Mouse (Mus musculus): ENCODE data around the gene Mrpl53. TPM values are rescaled to one million over a fixed set of nuclear protein-coding genes. Genes with fewer than 3 reads are reported as not detected.

The Mrpl53 gene
- polyA plus RNA-seq, 1 experiment from 2014 or later, result 166 TPM

GRCm38 (mm10) chr6:83069488-83070246 is 39.2 kb upstream of the Mrpl53 start:
- Histone ChIP-seq H3K27ac (no peak overlapping the region), H3K9me3 (replicated peaks; ENCODE audit: low read length) (no peaks in the 10 kb centered on the region), H3K4me2 (ENCODE audit: low read length) (peak overlapping the region; percentile 30), H3K36me3 (ENCODE audit: insufficient read depth, low read length) (no peaks in the 10 kb centered on the region), H3K9ac (ENCODE audit: low read depth, low read length) (no peak overlapping the region), H3K4me1 (replicated peaks; ENCODE audit: insufficient read depth, low read length) (peaks cover 9% of the 10 kb centered on the region), H3K27me3 (ENCODE audit: insufficient read depth, low read length) (peaks cover 83% of the 10 kb centered on the region), H3K4me3 (replicated peaks; ENCODE audit: low read depth, low read length) (0 out of 2 replicates have a peak overlapping the region, but pooled peaks have one; percentile 11)
- WGBS, result 1% methylated on average over 68 of the region's 69 CpGs
- ATAC-seq (replicated peaks; ENCODE audit: low FRiP score, low read depth) (0 out of 2 replicates have a peak, but pooled peaks have one; percentile 18), DNase-seq (ENCODE audit: low spot score) (no peak)
- TF ChIP-seq CTCF (IDR thresholded peaks at IDR 0.05; ENCODE audit: low read depth), result no peak

GRCm38 (mm10) chr6:83070247-83070310 is 38.8 kb upstream of the Mrpl53 start, which contains the start of gene Tlx2:
Tlx2 (minus strand) TSS chr6:83070293.
- Histone ChIP-seq H3K27me3 (ENCODE audit: insufficient read depth, low read length) (peaks cover 80% of the 10 kb centered on the region), H3K4me3 (replicated peaks; ENCODE audit: low read depth, low read length) (peak within 1 kb of the TSS; percentile 30; the same call in 1 of the 2 replicates), H3K36me3 (ENCODE audit: insufficient read depth, low read length) (no peaks in the 10 kb centered on the region), H3K4me2 (ENCODE audit: low read length) (peak within 1 kb of the TSS; percentile 52), H3K9ac (ENCODE audit: low read depth, low read length) (no peak within 1 kb of the TSS), H3K9me3 (replicated peaks; ENCODE audit: low read length) (no peaks in the 10 kb centered on the region), H3K4me1 (replicated peaks; ENCODE audit: insufficient read depth, low read length) (peaks cover 9% of the 10 kb centered on the region), H3K27ac (no peak within 1 kb of the TSS)
- DNase-seq (ENCODE audit: low spot score), result no peak
- ATAC-seq (replicated peaks; ENCODE audit: low FRiP score, low read depth), result no peak
- no peak for TF ChIP-seq CTCF (IDR thresholded peaks at IDR 0.05; ENCODE audit: low read depth)
- 0% methylated on average over 10 of the region's 10 CpGs for WGBS

GRCm38 (mm10) chr6:83070311-83071219 is 38.3 kb upstream of the Mrpl53 start:
- Histone ChIP-seq H3K9ac (ENCODE audit: low read depth, low read length) (no peak overlapping the region), H3K27ac (no peak overlapping the region), H3K36me3 (ENCODE audit: insufficient read depth, low read length) (no peaks in the 10 kb centered on the region), H3K4me3 (replicated peaks; ENCODE audit: low read depth, low read length) (peak overlapping the region; percentile 11; the same call in 1 of the 2 replicates), H3K4me1 (replicated peaks; ENCODE audit: insufficient read depth, low read length) (peaks cover 9% of the 10 kb centered on the region), H3K27me3 (ENCODE audit: insufficient read depth, low read length) (peaks cover 77% of the 10 kb centered on the region), H3K9me3 (replicated peaks; ENCODE audit: low read length) (no peaks in the 10 kb centered on the region), H3K4me2 (ENCODE audit: low read length) (peak overlapping the region; percentile 30)
- under 1% methylated on average over 43 of the region's 58 CpGs for WGBS
- ATAC-seq (replicated peaks; ENCODE audit: low FRiP score, low read depth) (peak; percentile 11; the same call in 1 of the 2 replicates), DNase-seq (ENCODE audit: low spot score) (peak; percentile 26)
- TF ChIP-seq CTCF (IDR thresholded peaks at IDR 0.05; ENCODE audit: low read depth), result no peak

- no peaks in the 10 kb centered on the region for H3K36me3 ChIP-seq (ENCODE audit: insufficient read depth, low read length)
- WGBS, result 3% methylated on average over 23 of the region's 24 CpGs
- no peak for TF ChIP-seq CTCF (IDR thresholded peaks at IDR 0.05; ENCODE audit: low read depth)
- H3K27me3 ChIP-seq (ENCODE audit: insufficient read depth, low read length), result peaks cover 71% of the 10 kb centered on the region
- no peaks in the 10 kb centered on the region for H3K9me3 ChIP-seq (replicated peaks; ENCODE audit: low read length)
- H3K27ac ChIP-seq, result no peak overlapping the region
- H3K4me1 ChIP-seq (replicated peaks; ENCODE audit: insufficient read depth, low read length), result peaks cover 9% of the 10 kb centered on the region
- DNase-seq (ENCODE audit: low spot score) (no peak), ATAC-seq (replicated peaks; ENCODE audit: low FRiP score, low read depth) (0 out of 2 replicates have a peak, but pooled peaks have one; percentile 35)
- H3K9ac ChIP-seq (ENCODE audit: low read depth, low read length), result no peak overlapping the region
- H3K4me3 ChIP-seq (replicated peaks; ENCODE audit: low read depth, low read length), result peak overlapping the region; percentile 8; the same call in 1 of the 2 replicates
- no peak overlapping the region for H3K4me2 ChIP-seq (ENCODE audit: low read length)
Measured at GRCm38 (mm10) chr6:83071220-83071619, 37.6 kb upstream of the Mrpl53 start.

GRCm38 (mm10) chr6:83074979-83075378 is 33.9 kb upstream of the Mrpl53 start:
- Histone ChIP-seq H3K4me2 (ENCODE audit: low read length) (no peak overlapping the region), H3K27ac (no peak overlapping the region), H3K4me3 (replicated peaks; ENCODE audit: low read depth, low read length) (no peak overlapping the region), H3K9me3 (replicated peaks; ENCODE audit: low read length) (no peaks in the 10 kb centered on the region), H3K9ac (ENCODE audit: low read depth, low read length) (no peak overlapping the region), H3K36me3 (ENCODE audit: insufficient read depth, low read length) (no peaks in the 10 kb centered on the region), H3K4me1 (replicated peaks; ENCODE audit: insufficient read depth, low read length) (peaks cover 4% of the 10 kb centered on the region; the same call in 1 of the 2 replicates), H3K27me3 (ENCODE audit: insufficient read depth, low read length) (peaks cover 37% of the 10 kb centered on the region)
- no peak for ATAC-seq (replicated peaks; ENCODE audit: low FRiP score, low read depth)
- TF ChIP-seq CTCF (IDR thresholded peaks at IDR 0.05; ENCODE audit: low read depth), result peak; percentile 65
- DNase-seq (ENCODE audit: low spot score), result peak; percentile 40
- WGBS, result 18% methylated on average over 2 of the region's 2 CpGs

- Histone ChIP-seq H3K4me1 (replicated peaks; ENCODE audit: insufficient read depth, low read length) (0 out of 2 replicates have a peak, but pooled peaks cover 4% of the 10 kb centered on the region), H3K36me3 (ENCODE audit: insufficient read depth, low read length) (peaks cover 4% of the 10 kb centered on the region; the same call in 1 of the 2 replicates), H3K4me3 (replicated peaks; ENCODE audit: low read depth, low read length) (peak within 1 kb of the TSS; percentile 66), H3K9ac (ENCODE audit: low read depth, low read length) (peak within 1 kb of the TSS; percentile 76), H3K9me3 (replicated peaks; ENCODE audit: low read length) (no peaks in the 10 kb centered on the region), H3K27ac (peak within 1 kb of the TSS; percentile 87), H3K27me3 (ENCODE audit: insufficient read depth, low read length) (peaks cover 13% of the 10 kb centered on the region; the same call in 1 of the 2 replicates), H3K4me2 (ENCODE audit: low read length) (peak within 1 kb of the TSS; percentile 98)
- under 1% methylated on average over 54 of the region's 54 CpGs for WGBS
- peak; percentile 39 for DNase-seq (ENCODE audit: low spot score)
- peak; percentile 53 for ATAC-seq (replicated peaks; ENCODE audit: low FRiP score, low read depth)
- no peak for TF ChIP-seq CTCF (IDR thresholded peaks at IDR 0.05; ENCODE audit: low read depth)
Measured at GRCm38 (mm10) chr6:83077630-83078323, 31.1 kb upstream of the Mrpl53 start, which contains the start of gene Pcgf1. Pcgf1 (plus strand) TSS chr6:83077869.

All from kidney, postnatal 0 days (tissue).